Mouse (Mus musculus) left cerebral cortex, adult 18-20 months (tissue): ENCODE results near the gene Fbxo17. TPM values are rescaled to one million over a fixed set of nuclear protein-coding genes. Genes with fewer than 3 reads are reported as not detected.
A peak's percentile ranks its signal among the peaks of the same experiment; 100 is the strongest.
"Not testable (repeated sequence)": the region's sequence is repeated elsewhere in the genome, so short reads cannot be mapped to it uniquely, and the experiment has no call there.

Source experiments
- DNase-seq, 2 experiments: peaks; one replicate each; pipeline ENCODE4 v3.0.0; 2021 to 2022; ENCODE audit warnings: low spot score in 2 of 2, mixed read lengths in 1 of 2
- long read RNA-seq, 2 experiments: library from polyadenylated mRNA; stranded (forward); transcript quantifications; one replicate each; pipeline ENCODE4 v2.0.0; 2021
- total RNA-seq, 2 experiments: library from RNA; stranded (reverse); gene quantifications; 2 replicates each; pipeline ENCODE4 v1.2.3; 2021

Gene Fbxo17
- 1 to 10 TPM; 1.9 to 2.3 TPM for total RNA-seq
- long read RNA-seq, experiment 1, partial matches to known transcripts = 5 of 7 reads
- long read RNA-seq, experiment 1, other reads (novel, unspliced or antisense) = 1 of 7 reads
- long read RNA-seq, experiment 2, partial matches to known transcripts = 3 of 4 reads
- long read RNA-seq, experiment 2, other reads (novel, unspliced or antisense) = 0 of 4 reads

- peak; percentile 21 to 22 for DNase-seq
These were observed at the start of gene Fbxo17 for GRCm38 (mm10) chr7:28716590-28717281. Gene Fbxo17 (plus strand): TSS chr7:28716804.

DNA sequence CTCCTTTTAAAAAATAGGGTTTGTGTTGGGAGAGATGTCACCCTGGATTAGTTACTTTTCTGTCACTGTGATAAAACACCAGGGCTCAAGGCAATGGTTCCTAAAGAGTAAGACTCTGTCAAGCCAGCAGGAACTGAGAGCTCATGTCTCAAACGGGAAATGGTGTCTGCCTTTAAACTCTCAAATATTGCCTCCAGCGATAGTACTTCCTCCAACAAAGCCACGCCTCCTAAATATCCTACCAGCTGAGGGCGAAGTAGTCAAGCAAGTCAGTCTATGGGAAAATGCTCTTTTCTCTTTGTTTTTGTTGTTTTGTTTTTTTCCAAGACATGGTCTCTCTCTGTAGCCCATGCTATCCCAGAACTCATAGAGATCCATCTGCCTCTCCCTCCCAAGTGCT lies 45.4 kb upstream of the Fbxo17 start:
- DNase-seq = no peak

DNA sequence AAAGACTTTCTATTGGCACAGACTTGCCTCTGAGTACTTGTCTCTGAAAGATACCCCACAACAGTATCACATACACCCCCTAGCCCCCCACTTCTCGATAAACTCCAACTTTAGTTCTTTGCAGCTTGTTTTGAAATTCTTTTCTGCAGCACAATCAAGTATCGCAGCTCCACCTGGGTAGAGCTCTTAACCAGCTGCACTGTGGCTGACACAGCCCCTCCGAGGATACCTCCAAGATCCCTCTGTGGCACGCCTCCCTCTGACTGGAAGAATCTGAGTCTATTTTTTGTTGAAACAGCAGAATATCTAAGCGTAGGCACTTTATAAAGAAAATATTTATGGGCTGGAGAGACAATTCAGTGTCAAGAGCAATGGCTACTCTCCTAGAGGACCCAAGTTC lies 44.3 kb upstream of the Fbxo17 start:
- no peak for DNase-seq

DNA sequence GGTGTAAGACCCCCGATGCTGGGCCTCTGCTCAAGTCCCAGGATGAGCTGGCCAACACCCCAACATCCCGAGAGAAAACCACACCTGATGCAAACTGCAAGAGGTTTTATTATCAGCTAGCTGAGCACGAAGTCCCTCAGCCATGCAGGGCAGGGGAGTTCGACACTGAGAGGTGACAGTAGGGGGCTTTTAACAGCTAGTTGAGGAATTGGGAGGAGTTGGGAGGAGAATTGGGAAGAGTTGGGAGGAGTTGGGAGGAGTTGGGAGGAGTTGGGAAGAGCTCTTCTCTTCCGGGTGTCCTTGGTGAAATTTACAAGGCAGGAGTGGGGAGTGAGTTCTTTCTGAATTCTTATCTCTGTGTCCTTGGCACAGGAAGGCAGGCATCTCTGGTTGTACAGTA lies 43.8 kb upstream of the Fbxo17 start:
- not testable (repeated sequence) for DNase-seq

DNA sequence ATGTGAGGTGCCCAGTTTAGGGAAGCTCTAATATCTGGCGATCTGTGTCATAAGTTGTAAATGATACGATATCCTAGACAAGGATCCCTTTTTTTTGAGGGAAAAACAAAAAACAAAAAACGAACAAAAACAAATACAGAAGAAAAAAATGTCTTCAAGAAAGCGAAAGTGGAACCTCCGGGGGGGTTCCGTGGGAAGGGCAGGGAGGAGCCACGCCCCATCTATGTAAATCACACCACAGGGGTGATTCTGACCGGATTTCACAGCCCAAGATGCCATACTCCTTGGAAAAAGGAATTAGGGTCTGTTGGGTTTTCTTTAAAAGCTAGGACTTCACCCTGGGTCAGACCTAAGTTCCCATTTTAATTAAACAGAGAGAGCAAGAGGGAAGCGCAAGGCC lies 41.6 kb upstream of the Fbxo17 start:
- no peak for DNase-seq

- DNase-seq = no peak
These were observed 40.9 kb upstream of the Fbxo17 start for GRCm38 (mm10) chr7:28675746-28676145.

GRCm38 (mm10) chr7:28676811-28677541 lies 39.6 kb upstream of the Fbxo17 start:
- DNase-seq = no peak

DNA sequence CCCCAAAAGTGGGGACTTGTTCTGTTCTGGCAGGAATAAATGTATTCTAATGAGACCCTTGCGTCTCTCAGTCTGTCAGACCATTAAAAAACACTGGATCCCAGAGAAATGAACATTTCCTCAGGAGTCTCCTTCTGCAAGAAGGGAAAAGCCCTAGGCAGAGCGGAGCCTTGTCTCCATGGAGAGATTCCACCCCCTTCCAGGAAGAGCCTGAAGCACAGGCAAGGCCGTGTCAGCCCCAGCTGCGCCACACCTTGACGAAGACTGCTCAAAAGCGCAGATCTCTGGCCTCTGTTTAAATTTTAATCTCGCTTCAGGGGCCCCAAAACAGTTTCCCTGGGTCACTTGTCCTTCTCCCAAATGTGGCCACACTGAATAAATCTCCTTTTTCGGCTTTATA lies 39.0 kb upstream of the Fbxo17 start:
- DNase-seq = no peak

- DNase-seq = no peak
These were observed 25.5 kb upstream of the Fbxo17 start for GRCm38 (mm10) chr7:28691075-28691474.

DNA sequence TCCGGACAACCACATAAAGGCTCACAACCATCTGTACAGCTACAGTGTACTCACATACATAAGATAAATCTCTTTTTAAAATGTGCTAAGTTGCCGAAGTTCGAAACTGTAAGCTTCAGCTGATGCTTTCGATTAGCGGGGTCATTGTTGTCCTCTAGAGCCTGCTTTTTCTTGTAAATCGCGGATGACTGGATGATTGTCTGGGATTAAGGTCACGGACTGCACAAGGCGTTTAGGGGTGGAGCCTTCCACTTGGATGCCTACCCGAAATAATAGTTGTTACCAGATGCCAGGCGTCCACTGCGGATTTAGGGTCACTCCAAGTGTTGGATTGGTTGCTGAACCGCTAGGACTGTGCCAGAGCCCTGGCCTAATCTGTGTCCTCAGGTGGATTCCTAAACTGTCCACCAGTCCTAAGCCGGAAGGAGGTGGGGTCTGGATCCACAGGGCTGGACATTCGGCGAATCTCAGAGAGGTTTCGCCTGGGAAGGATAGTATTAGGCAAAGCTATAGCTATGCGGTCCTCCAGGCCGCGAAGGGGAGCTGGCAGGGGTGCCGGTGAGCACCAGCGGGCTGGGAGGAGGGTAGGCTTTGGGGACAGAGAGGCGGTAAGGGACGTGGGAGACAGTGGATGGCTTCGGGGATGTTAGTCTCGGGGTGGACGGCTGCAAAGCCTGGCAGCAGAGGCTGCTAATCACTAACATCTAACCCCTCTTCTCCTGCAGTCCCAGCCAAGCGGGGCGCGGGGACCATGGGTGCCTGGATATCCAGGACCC lies 23.9 kb upstream of the Fbxo17 start, which contains the start of gene Fbxo27:
Gene Fbxo27 (plus strand): TSS at position 305 of the 776 bp plus-strand sequence.
- peak; percentile 55 to 66 for DNase-seq

GRCm38 (mm10) chr7:28693321-28693966 lies 23.2 kb upstream of the Fbxo17 start:
- peak; percentile 76 to 85 for DNase-seq

GRCm38 (mm10) chr7:28694423-28694822 lies 22.2 kb upstream of the Fbxo17 start:
- no peak for DNase-seq

GRCm38 (mm10) chr7:28694966-28695511 lies 21.6 kb upstream of the Fbxo17 start:
- DNase-seq = no peak

- DNase-seq = no peak
These were observed 19.3 kb upstream of the Fbxo17 start for GRCm38 (mm10) chr7:28697277-28697676.

DNA sequence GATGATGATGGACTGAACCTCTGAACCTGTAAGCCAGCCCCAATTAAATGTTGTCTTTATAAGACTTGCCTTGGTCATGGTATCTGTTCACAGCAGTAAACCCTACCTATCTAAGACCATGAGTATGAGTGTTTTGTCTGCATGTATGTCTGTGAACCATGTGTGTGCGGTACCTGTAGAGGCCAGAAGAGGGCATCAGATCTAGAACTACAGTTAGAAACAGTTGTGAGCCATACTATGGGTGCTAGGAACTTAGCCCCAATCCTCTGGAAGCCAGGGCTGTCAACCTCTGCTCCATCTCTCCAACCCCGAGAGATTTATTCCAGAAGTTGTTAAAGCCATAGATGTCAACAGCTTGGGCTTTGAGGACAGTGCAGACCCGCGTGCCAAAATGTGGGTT lies 16.3 kb upstream of the Fbxo17 start:
- no peak for DNase-seq

- DNase-seq = not testable (repeated sequence)
These were observed 15.3 kb upstream of the Fbxo17 start for GRCm38 (mm10) chr7:28701306-28701705.

DNA sequence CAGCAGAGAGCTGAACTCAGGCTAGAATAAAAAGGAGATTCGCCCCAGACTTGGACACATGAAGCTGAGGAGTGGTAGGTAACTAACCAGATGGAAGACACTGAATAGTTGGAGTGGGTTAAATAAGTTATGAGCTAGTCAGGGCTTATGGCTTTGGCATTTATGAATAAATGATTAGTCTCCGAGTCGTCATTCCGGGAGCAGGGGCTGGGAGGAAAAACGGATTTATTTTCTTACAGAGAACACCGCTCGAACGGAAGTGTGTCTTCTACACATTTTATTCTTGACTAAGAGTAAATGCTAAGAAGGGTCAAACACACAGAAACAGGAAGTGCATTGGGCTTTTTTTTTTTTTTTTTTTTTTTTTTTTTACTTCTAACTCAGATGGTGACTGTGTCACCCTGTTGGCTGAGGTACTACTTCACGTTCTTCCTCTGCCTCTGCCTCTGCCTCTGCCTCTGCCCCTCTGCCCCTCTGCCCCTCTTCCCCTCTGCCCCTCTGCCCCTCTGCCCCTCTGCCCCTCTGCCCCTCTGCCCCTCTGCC lies 13.9 kb upstream of the Fbxo17 start:
- DNase-seq = no peak

DNA sequence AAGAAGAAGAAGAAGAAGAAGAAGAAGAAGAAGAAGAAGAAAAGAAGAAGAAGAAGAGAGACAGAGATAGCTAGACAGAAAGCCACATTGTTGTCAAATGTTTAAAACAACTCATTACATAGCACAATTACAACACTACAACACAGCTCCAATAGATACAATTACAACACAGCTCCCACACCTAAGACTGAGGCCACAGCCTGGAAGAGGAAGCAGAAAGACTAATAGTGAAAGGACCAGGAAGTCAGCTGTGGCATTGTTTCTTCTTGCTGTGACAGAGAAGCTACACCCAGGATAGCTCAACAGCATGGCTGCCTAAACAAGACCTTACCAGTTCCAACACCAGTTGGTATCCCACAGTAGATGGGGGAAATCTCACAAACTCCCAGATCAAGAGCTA lies 7.2 kb upstream of the Fbxo17 start:
- DNase-seq = no peak

- no peak for DNase-seq
These were observed 5.6 kb upstream of the Fbxo17 start for GRCm38 (mm10) chr7:28710962-28711361.

GRCm38 (mm10) chr7:28714667-28715066 lies 1.9 kb upstream of the Fbxo17 start:
- peak; percentile 40 to 50 for DNase-seq
